Mouse (Mus musculus) left cerebral cortex, postnatal 14 days (tissue): ENCODE results near the gene Mettl16. TPM values are rescaled to one million over a fixed set of nuclear protein-coding genes. Genes with fewer than 3 reads are reported as not detected.

Experiments
- DNase-seq, 2 experiments: peaks; one replicate each; pipeline ENCODE4 v3.0.0; 2021 to 2022; ENCODE audit warnings: low spot score in 2 of 2, mixed read lengths in 1 of 2
- intact Hi-C: fragments of 180-260 bp; cut with DNase I; formaldehyde crosslinking; loops from one replicate; pipeline ENCODE4 v1.15.1; 2025
- total RNA-seq, 2 experiments: library from RNA; stranded (reverse); gene quantifications; 2 replicates each; pipeline ENCODE4 v1.2.3; 2021

Gene Mettl16
- total RNA-seq, 2 experiments from 2014 or later = 19.2 to 24.0 TPM

GRCm38 (mm10) chr11:74828404-74828931 lies 57.8 kb downstream of the Mettl16 start:
- intact Hi-C loops = no loop called here
- DNase-seq = no peak

GRCm38 (mm10) chr11:74828965-74829550 lies 58.4 kb downstream of the Mettl16 start:
- intact Hi-C loops = no loop called here
- DNase-seq = no peak

GRCm38 (mm10) chr11:74829812-74830211 lies 59.2 kb downstream of the Mettl16 start:
- peak; percentile 75 to 80 for DNase-seq
- intact Hi-C loops = no loop called here

GRCm38 (mm10) chr11:74830256-74831161 lies 59.9 kb downstream of the Mettl16 start, which contains the start of gene Mnt:
Gene Mnt (plus strand): TSS chr11:74830920.
- DNase-seq = peak; percentile 99 to 100
- intact Hi-C loops = no loop called here

GRCm38 (mm10) chr11:74831191-74831605 lies 60.6 kb downstream of the Mettl16 start:
- intact Hi-C loops = no loop called here
- DNase-seq = peak in 1 of 2 experiments; percentile 49

GRCm38 (mm10) chr11:74831606-74832451 lies 61.2 kb downstream of the Mettl16 start:
- peak; percentile 97 to 98 for DNase-seq
- intact Hi-C loops = no loop called here

GRCm38 (mm10) chr11:74832503-74833143 lies 62.0 kb downstream of the Mettl16 start:
- peak; percentile 61 to 82 for DNase-seq
- intact Hi-C loops = no loop called here

GRCm38 (mm10) chr11:74833536-74834358 lies 63.1 kb downstream of the Mettl16 start:
- no peak for DNase-seq
- intact Hi-C loops = no loop called here

- intact Hi-C loops = no loop called here
- DNase-seq = no peak
These were observed 63.7 kb downstream of the Mettl16 start for GRCm38 (mm10) chr11:74834359-74834638.

GRCm38 (mm10) chr11:74834650-74835277 lies 64.1 kb downstream of the Mettl16 start:
- intact Hi-C loops = no loop called here
- DNase-seq = no peak

GRCm38 (mm10) chr11:74835593-74836224 lies 65.1 kb downstream of the Mettl16 start:
- intact Hi-C loops = no loop called here
- DNase-seq = no peak

- intact Hi-C loops = no loop called here
- DNase-seq = no peak
These were observed 65.8 kb downstream of the Mettl16 start for GRCm38 (mm10) chr11:74836225-74837055.

GRCm38 (mm10) chr11:74837056-74837693 lies 66.5 kb downstream of the Mettl16 start:
- no peak for DNase-seq

GRCm38 (mm10) chr11:74837694-74838431 lies 67.2 kb downstream of the Mettl16 start:
- intact Hi-C loops = no loop called here
- DNase-seq = peak; percentile 89 to 94

More at GRCm38 (mm10) chr11:74837056-74837693, 66.5 kb downstream of the Mettl16 start:
- intact Hi-C loops = no loop called here

GRCm38 (mm10) chr11:74838441-74838840 lies 67.8 kb downstream of the Mettl16 start:
- intact Hi-C loops = no loop called here
- peak; percentile 90 to 91 for DNase-seq
